Mouse (Mus musculus): ENCODE measurements around the gene Mgat3.
A peak's percentile ranks its signal among the peaks of the same experiment; 100 is the strongest.

DNA sequence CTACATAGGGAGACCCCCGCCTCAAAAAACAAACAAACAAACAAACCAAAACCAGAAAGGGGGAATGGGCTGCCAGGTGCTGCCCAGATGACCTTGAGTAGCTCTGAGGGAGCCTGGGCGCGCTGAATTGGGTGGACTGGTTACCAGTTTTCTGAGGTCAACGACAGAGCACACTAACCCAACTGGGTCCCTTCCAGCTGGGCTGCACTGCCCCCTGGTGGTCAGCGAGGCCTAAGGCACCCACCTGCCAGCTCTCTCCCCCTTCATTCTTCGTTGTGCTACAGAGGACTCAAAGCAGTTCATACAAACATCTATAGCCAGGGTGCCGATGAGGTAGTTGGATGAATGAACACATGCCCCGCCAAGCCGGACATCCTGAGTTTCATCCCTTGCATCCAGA is 51.7 kb downstream of the Mgat3 start:
- TF ChIP-seq POLR2A (IDR thresholded peaks at IDR 0.05; ENCODE audit: extremely low read depth, insufficient read depth, low read length) (no peak), CTCF (IDR thresholded peaks at IDR 0.05; ENCODE audit: extremely low read depth, insufficient read depth, low read length) (peak; percentile 76)

All from cortical plate, adult 2 months (tissue).